Mouse (Mus musculus) megakaryocyte, embryonic 14.5 days (primary cell): ENCODE results near the gene Zbtb32.

Experiments
- FLI1 ChIP-seq: IDR thresholded peaks from 2 replicates; pipeline ENCODE4 v1.6.1; 2012; ENCODE audit warnings: low read length, inconsistent platforms, mixed read lengths
- GATA1 ChIP-seq: IDR thresholded peaks from 3 replicates; pipeline ENCODE4 v1.6.1; 2012; ENCODE audit warnings: mixed read lengths, low read length, inconsistent platforms, borderline replicate concordance

DNA sequence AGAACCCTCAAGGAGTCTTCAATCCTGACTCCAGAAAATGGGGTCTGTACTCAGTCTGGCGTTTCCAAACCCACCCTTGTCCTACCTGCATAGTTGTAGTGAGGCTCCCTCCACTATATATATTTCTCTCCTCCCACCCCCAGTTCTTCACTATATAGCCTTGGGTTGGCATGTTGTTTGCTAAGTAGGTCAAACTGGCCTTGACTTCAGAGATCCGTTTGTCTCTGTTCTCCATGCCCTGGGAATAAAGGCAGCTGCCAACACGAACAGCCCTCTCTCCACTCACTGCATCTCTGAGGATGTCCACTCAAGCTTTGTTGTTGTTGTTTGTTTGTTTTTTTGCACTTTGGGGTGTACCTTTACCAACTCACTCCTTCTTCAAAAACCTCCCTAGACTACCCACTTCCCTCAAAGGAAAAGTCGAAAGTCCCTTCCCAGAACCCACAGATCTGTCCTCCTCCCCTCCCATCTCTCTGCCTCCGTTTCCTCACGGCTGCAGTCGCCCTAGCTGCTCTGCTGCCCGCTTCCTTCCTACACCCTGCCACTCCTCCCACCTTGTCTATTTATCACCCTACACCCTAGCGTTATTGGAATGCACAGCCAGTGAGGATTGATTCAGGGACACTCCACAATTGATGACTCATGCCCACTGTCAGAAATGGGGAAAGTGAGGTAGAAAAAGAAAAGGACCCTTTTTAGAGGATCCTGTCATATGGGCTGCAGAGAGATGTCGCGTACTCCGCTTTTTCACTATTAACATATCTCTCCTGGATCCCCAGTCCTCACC lies 39.9 kb downstream of the Zbtb32 start:
- TF ChIP-seq GATA1 (no peak), FLI1 (no peak)
